Comparison of ENCODE assay signal across 24 mouse cellular contexts in genomic region chr2:113438046-113438445, GRCm38 (mm10).
A peak's percentile ranks its signal among the peaks of the same experiment; 100 is the strongest.
DNase-seq lines count a peak whose midpoint lies in the region; ATAC-seq and TF ChIP-seq lines count a peak whose summit lies in the region.
"Had no signal": no experiment of that assay in that cellular context is flagged by ENCODE, and none has a peak within 500 bp of the region (broad histone marks: within the 10 kb centered on the region; RNA-seq: fewer than 3 reads in every experiment).

No protein-coding gene starts in this region.

- H3K4me2 ChIP-seq in kidney, embryonic 14.5 days (replicated peaks; ENCODE audit: low read depth, low read length), result no peak overlapping the region
- H3K4me2 ChIP-seq in kidney, postnatal 0 days (ENCODE audit: low read length), result no peak overlapping the region
- H3K4me2 ChIP-seq: forebrain, embryonic 13.5 days; heart, embryonic 11.5 days; hindbrain, embryonic 13.5 days had no signal

- no peak for TF ChIP-seq POLR2A in kidney, adult 2 months (IDR thresholded peaks at IDR 0.05; ENCODE audit: low read depth, low read length)

- intact Hi-C loops in heart, postnatal 14 days (cut with DNase I), result no loop called here

- no peaks in the 10 kb centered on the region for H3K27me3 ChIP-seq in kidney, adult 2 months (replicated peaks; ENCODE audit: control insufficient read depth, insufficient read depth, low read length)
- H3K27me3 ChIP-seq in kidney, embryonic 14.5 days (ENCODE audit: control insufficient read depth, insufficient read depth, low read length), result no peaks in the 10 kb centered on the region
- no peaks in the 10 kb centered on the region for H3K27me3 ChIP-seq in kidney, postnatal 0 days (ENCODE audit: insufficient read depth, low read length)

- peak; percentile 84 for DNase-seq in kidney, adult 2 months
- no peak for DNase-seq in kidney, postnatal 0 days (ENCODE audit: low spot score)
- peak; percentile 57 to 87 for DNase-seq in kidney, postnatal 25 days
- no peak for DNase-seq in frontal cortex, postnatal 14 days (ENCODE audit: low spot score in 2 of 2)
- no peak for DNase-seq in heart, postnatal 14 days
- DNase-seq: adrenal gland, adult 2 months; adrenal gland, postnatal 14 days; cerebellum, adult 11 months; cerebellum, adult 2 months; cerebellum, adult 9-11 months; cerebellum, postnatal 25 days; gastrocnemius, adult 2 months; gastrocnemius, postnatal 14 days; heart, adult 11 months; heart, postnatal 36 days had no signal

- H3K36me3 ChIP-seq in kidney, adult 2 months (ENCODE audit: control insufficient read depth, insufficient read depth, low read length), result no peaks in the 10 kb centered on the region
- H3K36me3 ChIP-seq in kidney, embryonic 14.5 days (ENCODE audit: control insufficient read depth, insufficient read depth, low read length), result no peaks in the 10 kb centered on the region
- H3K36me3 ChIP-seq in kidney, postnatal 0 days (ENCODE audit: insufficient read depth, low read length), result no peaks in the 10 kb centered on the region
- H3K36me3 ChIP-seq: forebrain, embryonic 10.5 days; hindbrain, embryonic 10.5 days; hindbrain, embryonic 13.5 days had no signal

- 43% methylated on average over 6 of the region's 6 CpGs for WGBS in kidney, adult 2 months
- WGBS in kidney, embryonic 14.5 days, result 75% methylated on average over 6 of the region's 6 CpGs
- 83% methylated on average over 6 of the region's 6 CpGs for WGBS in kidney, postnatal 0 days

- no peak for TF ChIP-seq CTCF in kidney, adult 2 months (conservative IDR thresholded peaks at IDR 0.05; ENCODE audit: insufficient read depth, insufficient read length, low read depth, low read length)
- TF ChIP-seq CTCF in kidney, postnatal 0 days (IDR thresholded peaks at IDR 0.05; ENCODE audit: low read depth), result no peak

- H3K9ac ChIP-seq in kidney, embryonic 14.5 days (ENCODE audit: low read depth, low read length), result no peak overlapping the region
- H3K9ac ChIP-seq in kidney, postnatal 0 days (ENCODE audit: low read depth, low read length), result no peak overlapping the region
- H3K9ac ChIP-seq: forebrain, embryonic 13.5 days; hindbrain, embryonic 13.5 days had no signal

- H3K9me3 ChIP-seq in kidney, embryonic 14.5 days (ENCODE audit: control insufficient read depth, low read length), result no peaks in the 10 kb centered on the region
- H3K9me3 ChIP-seq in kidney, postnatal 0 days (replicated peaks; ENCODE audit: low read length), result no peaks in the 10 kb centered on the region
- H3K9me3 ChIP-seq: forebrain, embryonic 10.5 days; forebrain, embryonic 13.5 days; hindbrain, embryonic 10.5 days; hindbrain, embryonic 13.5 days had no signal

- H3K4me1 ChIP-seq in kidney, adult 2 months (ENCODE audit: control insufficient read depth, insufficient read depth, low read length), result peaks cover 5% of the 10 kb centered on the region; the same call in 1 of the 2 replicates
- peaks cover 8% of the 10 kb centered on the region for H3K4me1 ChIP-seq in kidney, embryonic 14.5 days (ENCODE audit: control insufficient read depth, insufficient read depth, low read length)
- peaks cover 3% of the 10 kb centered on the region for H3K4me1 ChIP-seq in kidney, postnatal 0 days (replicated peaks; ENCODE audit: insufficient read depth, low read length)

- H3K4me3 ChIP-seq in kidney, adult 2 months (ENCODE audit: insufficient read depth, low read depth, low read length), result no peak overlapping the region
- no peak overlapping the region for H3K4me3 ChIP-seq in kidney, embryonic 14.5 days (ENCODE audit: low read length)
- no peak overlapping the region for H3K4me3 ChIP-seq in kidney, postnatal 0 days (replicated peaks; ENCODE audit: low read depth, low read length)
- H3K4me3 ChIP-seq: forebrain, embryonic 10.5 days; forebrain, embryonic 13.5 days; gastrocnemius, adult 2 months; hindbrain, embryonic 10.5 days; hindbrain, embryonic 13.5 days had no signal

- no peak for ATAC-seq in kidney, embryonic 14.5 days (ENCODE audit: low FRiP score, low TSS enrichment)
- ATAC-seq in kidney, postnatal 0 days (replicated peaks; ENCODE audit: low FRiP score, low read depth), result peak; percentile 35; the same call in 1 of the 2 replicates
- ATAC-seq: CD4-positive, CD25-positive, alpha-beta regulatory T cell, adult 4 months; forebrain, embryonic 13.5 days; forebrain, embryonic 16.5 days; hindbrain, embryonic 16.5 days had no signal

- H3K27ac ChIP-seq in kidney, adult 2 months (ENCODE audit: insufficient read depth, low read depth, low read length), result no peak overlapping the region
- H3K27ac ChIP-seq in kidney, embryonic 14.5 days (ENCODE audit: low read depth, low read length), result no peak overlapping the region
- no peak overlapping the region for H3K27ac ChIP-seq in kidney, postnatal 0 days
- H3K27ac ChIP-seq: forebrain, embryonic 10.5 days; forebrain, embryonic 13.5 days; gastrocnemius, adult 2 months; hindbrain, embryonic 10.5 days; hindbrain, embryonic 13.5 days had no signal

Comparison
In these comparisons a context has a peak if more than half of its experiments do, and no peak if none do; other contexts are left out.
1. DNase-seq: peak in kidney, adult 2 months (single experiment) and kidney, postnatal 25 days (2 of 2); none in kidney, postnatal 0 days (single experiment), frontal cortex, postnatal 14 days (0 of 2) and heart, postnatal 14 days (0 of 2).